Mouse (Mus musculus) bone marrow, adult 2 months (tissue): Measurements from ENCODE around the gene Ssr4. TPM values are rescaled to one million over a fixed set of nuclear protein-coding genes. Genes with fewer than 3 reads are reported as not detected.

Experiments used
- H3K27ac ChIP-seq: fragments of 200-500 bp; 2 replicates; pipeline ENCODE4 v1.5.1; 2012; ENCODE audit warnings: low read depth, mild to moderate bottlenecking, control low read depth, inconsistent platforms, low read length; ENCODE audit not compliant: control insufficient read depth, poor library complexity, insufficient read depth
- H3K4me1 ChIP-seq: fragments of 200-500 bp; 2 replicates; pipeline ENCODE4 v1.6.1; 2011; ENCODE audit warnings: low read length; ENCODE audit not compliant: control insufficient read depth, insufficient read depth
- H3K4me3 ChIP-seq: fragments of 200-500 bp; replicated peaks from 2 replicates; pipeline ENCODE3; 2011; ENCODE audit warnings: mild to moderate bottlenecking, low read depth, low read length, control low read depth; ENCODE audit not compliant: control insufficient read depth
- CTCF ChIP-seq: fragments of 200-500 bp; IDR thresholded peaks from 2 replicates; pipeline ENCODE4 v1.5.1; 2011; ENCODE audit warnings: low read length, control low read depth; ENCODE audit not compliant: control insufficient read depth, insufficient read depth
- POLR2A ChIP-seq: fragments of 200-500 bp; IDR thresholded peaks from 2 replicates; pipeline ENCODE4 v1.6.1; 2011; ENCODE audit warnings: low read depth, mild to moderate bottlenecking, control low read depth, low read length, borderline replicate concordance; ENCODE audit not compliant: control insufficient read depth
- WGBS: fragments of 180-500 bp; shearing (Covaris S2); methylation state at CpG from one replicate; pipeline ENCODE4 v1.1.7; 2018; 5-methylcytosine and 5-hydroxymethylcytosine counted together
- polyA plus RNA-seq: library from polyadenylated mRNA; stranded (reverse); fragments of >200 nt; gene quantifications from 2 replicates; pipeline ENCODE4 v1.2.4, GENCODE M21; 2011; ENCODE audit warnings: low replicate concordance; ENCODE audit not compliant: missing spikeins, insufficient read depth, insufficient read length

Gene Ssr4
- polyA plus RNA-seq, 1 experiment, result 107 TPM

GRCm38 (mm10) chrX:73835731-73836130, 48.9 kb downstream of the Ssr4 start:
- WGBS, result 89% methylated on average over 1 of the region's 1 CpGs
- Histone ChIP-seq H3K27ac (no peak overlapping the region), H3K4me3 (no peak overlapping the region), H3K4me1 (no peaks in the 10 kb centered on the region)
- no peak for TF ChIP-seq POLR2A
- TF ChIP-seq CTCF, result no peak

DNA sequence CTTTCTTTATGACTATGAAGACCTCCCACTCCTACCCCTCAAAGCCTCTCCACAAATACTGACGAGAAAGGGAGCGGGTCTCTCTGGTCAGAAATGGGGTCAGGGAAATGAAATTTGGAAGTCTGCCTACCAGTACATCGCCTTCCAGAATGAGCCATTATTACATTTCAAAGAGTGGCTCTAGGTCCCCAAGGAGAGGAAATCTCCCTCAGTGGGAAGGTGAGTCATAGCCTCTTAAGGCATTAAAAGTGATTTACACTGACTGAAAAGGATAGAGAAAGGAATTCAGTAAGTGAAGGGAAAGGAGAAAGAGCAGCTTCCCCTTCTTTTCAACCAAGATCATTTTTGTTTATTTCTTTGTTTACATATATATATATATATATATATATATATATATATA, 49.9 kb downstream of the Ssr4 start:
- H3K4me3 ChIP-seq, result no peak overlapping the region
- H3K27ac ChIP-seq, result no peak overlapping the region
- no peaks in the 10 kb centered on the region for H3K4me1 ChIP-seq
- TF ChIP-seq POLR2A (no peak), CTCF (no peak)
- 86% methylated on average over 3 of the region's 3 CpGs for WGBS

Other genes starting within 250 kb of the Ssr4 start
- gene Dusp9, start 147.6 kb upstream of the Ssr4 start, polyA plus RNA-seq, result 8.1 TPM in 1 of 2 replicates, not detected in the other
- gene Pnck, start 126.9 kb upstream of the Ssr4 start, polyA plus RNA-seq, result 1.7 and 2.2 TPM in 2 replicates
- 3.5 and 7.7 TPM in 2 replicates for gene Slc6a8, start 113.9 kb upstream of the Ssr4 start, polyA plus RNA-seq
- gene Bcap31, start 70.9 kb upstream of the Ssr4 start, polyA plus RNA-seq, result 52.5 and 94.6 TPM in 2 replicates
- 12.6 and 17.6 TPM in 2 replicates for gene Abcd1, start 70.4 kb upstream of the Ssr4 start, polyA plus RNA-seq
- 0.32 TPM in 1 of 2 replicates, not detected in the other for gene Plxnb3, start 29.9 kb upstream of the Ssr4 start, polyA plus RNA-seq
- gene Srpk3, start 12.6 kb upstream of the Ssr4 start, polyA plus RNA-seq, result 26.5 and 49.6 TPM in 2 replicates
- gene Idh3g, start 131 bp upstream of the Ssr4 start, polyA plus RNA-seq, result 56.6 and 111 TPM in 2 replicates
- gene Pdzd4, start 37.9 kb downstream of the Ssr4 start, polyA plus RNA-seq, result 2.2 and 4.7 TPM in 2 replicates
- not detected in 2 replicates for gene Avpr2, start 105.1 kb downstream of the Ssr4 start, polyA plus RNA-seq
- 3.6 and 12.7 TPM in 2 replicates for gene L1cam, start 109.1 kb downstream of the Ssr4 start, polyA plus RNA-seq
- 53.5 and 163 TPM in 2 replicates for gene Arhgap4, start 134.8 kb downstream of the Ssr4 start, polyA plus RNA-seq
- 60.9 and 77.0 TPM in 2 replicates for gene Naa10, start 134.9 kb downstream of the Ssr4 start, polyA plus RNA-seq
- 30.7 and 48.6 TPM in 2 replicates for gene Renbp, start 143.8 kb downstream of the Ssr4 start, polyA plus RNA-seq
- gene Hcfc1, start 179.3 kb downstream of the Ssr4 start, polyA plus RNA-seq, result 38.5 and 58.8 TPM in 2 replicates
- 41.4 and 97.5 TPM in 2 replicates for gene Irak1, start 236.9 kb downstream of the Ssr4 start, polyA plus RNA-seq